Mouse (Mus musculus) Muller cell, postnatal 12 days (primary cell): ENCODE data around the gene Ano8.

Experiments
- DNase-seq: peaks from one replicate; pipeline ENCODE4 v3.0.0-alpha.2; 2015; ENCODE audit errors: inconsistent ontology term

The Ano8 gene

DNA sequence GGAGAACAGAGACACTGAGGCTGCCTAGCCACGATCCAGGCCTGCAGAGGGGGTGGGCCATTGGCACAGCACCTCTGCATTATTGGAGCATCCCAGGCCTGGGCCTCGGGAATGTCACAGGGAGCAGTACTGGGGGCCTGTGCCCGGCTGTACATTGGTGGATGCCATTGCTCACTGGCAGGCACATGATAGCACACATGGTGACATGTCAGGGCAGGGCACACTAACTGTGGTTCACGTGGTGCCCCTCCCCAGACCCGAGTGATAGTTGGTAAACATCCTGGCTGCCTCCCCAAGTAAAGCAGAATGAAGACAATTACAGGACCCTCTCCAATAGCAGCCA lies 14.9 kb downstream of the Ano8 start:
- no peak for DNase-seq

DNA sequence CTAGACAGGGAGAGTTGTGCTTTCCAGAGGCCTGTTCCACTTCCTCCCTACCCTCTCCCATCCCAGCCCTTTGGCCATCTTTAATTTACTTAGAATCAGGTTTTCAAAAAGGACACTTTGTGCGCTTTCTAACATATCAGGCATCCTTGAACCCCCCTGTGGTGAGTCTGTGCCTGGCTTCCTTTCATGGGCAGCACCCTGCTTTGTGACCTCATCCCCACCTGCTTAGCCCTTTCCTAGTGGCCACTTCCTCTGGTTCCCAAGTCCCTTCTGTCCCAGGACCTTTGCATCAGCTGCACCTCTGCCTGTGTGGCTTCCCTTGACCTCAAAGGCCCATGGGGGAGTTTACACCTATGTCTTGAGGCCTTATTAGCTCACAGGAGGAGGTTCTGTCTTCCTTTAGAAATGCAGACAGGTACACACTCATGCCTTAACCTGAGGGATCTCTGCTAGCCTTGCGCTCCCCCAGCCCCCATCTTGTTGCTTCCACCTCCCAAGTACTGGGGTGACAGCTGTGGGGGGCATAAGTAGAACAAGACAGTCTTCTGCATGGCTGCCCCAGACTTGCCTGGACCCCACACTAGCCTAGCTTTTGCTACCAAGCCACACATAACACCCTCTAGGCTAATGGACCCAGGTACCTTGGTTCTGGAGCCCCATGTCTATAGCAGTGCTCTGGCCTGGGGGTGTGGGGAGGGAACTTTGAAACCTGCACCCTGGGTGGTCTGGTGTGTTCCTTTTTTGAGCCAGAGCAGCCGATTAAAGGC lies 15.4 kb downstream of the Ano8 start:
- DNase-seq: no peak

DNA sequence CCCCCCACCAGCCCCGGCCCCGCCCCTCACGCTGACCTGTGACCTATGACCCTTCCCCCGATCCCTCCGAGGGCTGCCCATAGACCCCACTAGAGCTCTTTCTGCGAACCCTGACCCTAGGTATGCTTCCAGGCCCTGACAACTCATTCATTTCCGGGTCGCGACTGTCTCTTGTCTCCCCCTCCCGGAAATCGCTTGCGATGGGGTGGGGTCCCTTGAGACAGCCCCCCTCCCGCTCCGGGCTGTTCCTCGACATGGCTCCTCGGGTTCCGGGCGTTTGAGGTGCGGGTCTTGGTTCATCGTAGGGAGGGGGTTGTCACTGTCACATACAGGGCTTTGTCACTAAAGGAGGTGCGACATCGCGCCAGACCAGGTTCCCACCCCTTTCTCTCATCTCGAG lies 16.4 kb downstream of the Ano8 start:
- DNase-seq: peak; percentile 41

DNA sequence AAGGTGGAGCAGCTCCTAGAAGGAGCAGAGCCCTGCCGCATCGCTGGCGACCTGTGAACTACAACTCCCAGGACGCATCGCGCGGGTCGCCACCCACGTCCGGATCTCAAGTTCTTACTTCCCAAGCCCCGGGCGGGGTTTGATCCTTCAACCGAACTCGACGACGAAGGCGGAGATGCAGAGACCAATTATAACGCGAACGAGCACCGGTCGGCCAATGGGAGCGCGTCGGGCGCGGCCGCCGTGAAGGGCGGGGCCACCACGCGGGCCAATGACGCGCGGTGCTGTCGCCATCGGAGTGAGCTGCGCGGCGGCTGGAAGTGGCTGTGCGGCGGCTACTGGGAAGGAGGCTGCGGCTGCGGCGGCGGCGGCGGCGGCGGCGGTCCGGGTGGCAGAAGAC lies 16.8 kb downstream of the Ano8 start, which contains the start of gene Dda1:
Gene Dda1 (plus strand): TSS at position 284 of the 400 bp plus-strand sequence.
- DNase-seq: peak; percentile 99

DNA sequence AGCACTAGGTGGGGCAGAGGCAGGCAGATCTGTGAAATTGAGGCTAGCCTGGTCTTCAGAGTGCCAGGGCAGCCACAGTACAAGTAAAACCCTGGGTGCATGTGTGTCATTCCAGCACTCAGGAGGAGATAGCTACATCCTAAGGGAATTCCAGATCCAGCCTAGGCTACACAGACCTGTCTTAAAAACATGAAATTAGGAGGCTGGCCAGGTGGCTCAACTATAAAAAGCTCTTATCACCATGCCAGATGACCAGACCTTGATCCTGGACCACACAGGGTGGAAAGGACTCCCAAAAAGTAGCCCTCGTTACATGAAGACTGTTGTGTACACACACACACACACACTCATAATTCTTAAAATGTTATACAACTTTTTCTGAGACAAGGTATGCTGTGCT lies 17.8 kb downstream of the Ano8 start:
- DNase-seq: no peak

DNA sequence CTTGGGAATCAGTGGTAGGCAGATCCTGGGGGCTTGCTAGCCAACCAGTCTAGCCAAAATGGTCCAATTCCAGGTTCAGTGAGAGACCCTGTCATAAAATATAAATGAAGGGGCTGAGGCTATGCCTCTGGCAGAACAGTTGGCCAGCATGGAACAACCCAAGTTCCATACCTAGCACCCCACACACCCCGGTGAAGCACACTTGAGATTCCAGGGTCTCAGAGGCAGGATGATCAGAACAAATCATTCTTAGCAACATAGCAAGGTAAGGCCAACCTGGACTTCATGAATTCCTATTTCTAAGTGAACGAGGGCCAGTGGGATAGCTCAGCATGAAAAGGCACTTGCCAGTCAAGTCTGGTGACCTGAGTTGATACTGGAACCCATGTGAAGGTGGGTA lies 18.6 kb downstream of the Ano8 start:
- DNase-seq: no peak

- no peak for DNase-seq
These were observed 19.6 kb downstream of the Ano8 start for GRCm38 (mm10) chr8:71466198-71466597.

DNA sequence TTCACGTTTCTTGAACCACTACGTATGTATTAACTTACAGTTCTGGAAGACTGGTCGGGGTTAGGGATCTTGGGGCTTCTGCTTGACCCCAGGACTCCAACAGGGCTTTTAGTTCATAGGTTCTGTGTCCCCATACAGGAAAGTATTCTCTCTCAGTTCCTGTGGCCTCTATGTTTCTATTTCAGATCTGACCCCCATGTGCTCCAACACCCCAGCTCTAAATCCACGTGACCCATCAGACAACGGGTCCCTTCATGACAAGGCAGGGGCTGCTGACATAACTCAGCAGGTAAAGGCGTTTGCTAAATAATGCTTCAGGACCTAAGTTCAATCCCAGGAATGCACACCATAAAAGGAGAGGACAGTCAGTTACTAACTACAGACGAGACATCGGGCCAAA lies 20.0 kb downstream of the Ano8 start:
- DNase-seq: no peak

DNA sequence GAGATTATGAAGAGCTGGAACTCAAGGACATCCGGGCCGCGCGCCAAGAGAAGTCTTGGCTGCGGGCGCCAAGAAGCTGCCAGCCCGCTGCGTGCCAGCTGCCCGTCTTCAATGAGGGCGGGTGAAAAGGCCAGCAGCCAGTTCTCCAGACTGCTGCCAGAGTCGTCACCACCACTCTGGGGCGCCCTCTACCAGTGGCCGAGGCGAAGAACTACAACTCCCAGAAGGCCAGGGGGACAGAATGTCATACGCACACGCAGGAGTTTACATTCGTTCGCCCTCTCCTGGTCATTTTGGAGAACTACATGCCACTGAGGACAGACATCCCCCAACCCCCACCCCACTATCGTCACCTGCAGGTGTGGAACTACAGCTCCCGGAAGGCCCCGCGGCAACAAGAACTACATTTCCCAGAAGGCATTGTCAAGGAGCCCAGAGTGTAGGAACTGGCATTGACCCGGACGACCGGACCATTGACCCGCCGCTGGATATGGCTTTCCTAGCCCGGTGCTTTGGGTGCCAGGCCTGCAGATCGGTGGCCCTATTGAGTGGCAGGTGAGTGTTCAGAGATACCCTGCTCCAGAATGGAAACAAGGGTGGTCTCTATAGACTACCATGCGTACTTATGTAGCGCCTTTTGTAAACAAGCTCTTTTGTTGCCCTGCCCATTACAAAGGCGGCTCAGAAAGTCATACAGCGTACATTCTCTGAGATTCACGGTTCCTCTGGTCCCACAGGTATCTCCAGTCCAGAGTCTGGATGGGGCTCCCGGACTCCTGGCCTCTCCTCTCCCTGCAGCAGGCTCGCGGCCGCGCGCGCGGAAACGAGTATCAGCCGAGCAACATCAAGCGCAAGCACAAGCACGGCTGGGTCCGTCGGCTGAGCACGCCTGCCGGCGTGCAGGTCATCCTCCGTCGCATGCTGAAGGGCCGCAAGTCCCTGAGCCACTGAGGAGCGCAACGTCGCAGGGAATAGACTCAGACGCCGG lies 21.0 kb downstream of the Ano8 start, which contains the start of gene Mrpl34:
Gene Mrpl34 (plus strand): TSS at position 447 of the 988 bp plus-strand sequence.
- peak; percentile 100 for DNase-seq

- DNase-seq: peak; percentile 99
These were observed 22.4 kb downstream of the Ano8 start, which contains the start of gene Abhd8 for GRCm38 (mm10) chr8:71463188-71464033. Gene Abhd8 (minus strand): TSS chr8:71463655.

GRCm38 (mm10) chr8:71462786-71463185 lies 23.0 kb downstream of the Ano8 start:
- DNase-seq: peak; percentile 86

GRCm38 (mm10) chr8:71462191-71462590 lies 23.6 kb downstream of the Ano8 start:
- no peak for DNase-seq

- DNase-seq: no peak
These were observed 24.5 kb downstream of the Ano8 start for GRCm38 (mm10) chr8:71461152-71461840.

DNA sequence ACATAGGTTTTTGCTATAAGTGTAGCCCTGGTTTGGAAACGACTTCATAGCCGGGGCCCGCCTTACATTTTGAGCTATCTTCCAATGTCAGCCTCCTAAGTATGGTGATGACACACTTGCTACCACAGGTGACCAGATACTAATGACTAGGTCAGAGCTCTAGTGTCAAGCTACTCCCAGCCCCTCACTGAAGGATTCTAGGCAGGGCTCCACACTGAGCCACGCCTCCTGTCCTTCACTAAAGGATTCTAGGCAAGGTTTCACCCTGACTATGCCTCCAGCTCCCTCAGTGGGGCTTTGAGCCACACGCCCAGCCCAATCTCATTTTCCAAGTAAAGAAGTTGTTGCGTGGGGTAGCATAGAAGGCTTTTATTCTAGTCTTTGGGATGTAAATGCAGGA lies 25.0 kb downstream of the Ano8 start:
- no peak for DNase-seq

DNA sequence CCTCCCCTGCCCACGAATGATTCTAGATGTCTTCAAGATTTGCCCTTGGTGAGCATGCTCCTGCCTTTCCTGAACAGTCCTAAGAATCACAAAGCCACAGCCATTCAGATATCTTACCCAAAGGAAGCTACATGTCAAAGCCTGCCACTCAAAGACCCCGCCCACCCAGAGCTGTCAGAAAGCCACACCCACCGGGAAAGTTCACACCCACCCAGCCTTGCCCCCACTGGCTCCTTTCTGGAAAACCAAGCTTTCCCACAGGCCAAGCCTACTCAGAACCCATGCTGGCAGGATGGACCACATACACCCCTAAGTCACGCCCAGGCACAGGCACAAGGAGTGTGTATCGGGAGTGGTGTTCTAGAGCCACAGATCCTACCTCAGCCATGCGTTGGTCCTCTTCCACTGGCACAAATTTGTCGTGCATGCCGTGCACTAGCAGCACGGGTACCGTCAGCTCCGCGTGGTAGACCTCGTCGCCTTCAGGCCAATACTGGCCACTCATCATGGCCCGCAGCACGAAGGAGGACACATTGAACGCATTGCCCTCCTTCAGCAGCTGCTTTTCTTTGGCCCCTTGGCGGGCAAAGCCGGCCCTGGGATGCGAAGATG lies 28.0 kb downstream of the Ano8 start:
- DNase-seq: no peak

- DNase-seq: no peak
These were observed 28.9 kb downstream of the Ano8 start for GRCm38 (mm10) chr8:71456906-71457305.

- no peak for DNase-seq
These were observed 31.1 kb downstream of the Ano8 start for GRCm38 (mm10) chr8:71454668-71455067.

DNA sequence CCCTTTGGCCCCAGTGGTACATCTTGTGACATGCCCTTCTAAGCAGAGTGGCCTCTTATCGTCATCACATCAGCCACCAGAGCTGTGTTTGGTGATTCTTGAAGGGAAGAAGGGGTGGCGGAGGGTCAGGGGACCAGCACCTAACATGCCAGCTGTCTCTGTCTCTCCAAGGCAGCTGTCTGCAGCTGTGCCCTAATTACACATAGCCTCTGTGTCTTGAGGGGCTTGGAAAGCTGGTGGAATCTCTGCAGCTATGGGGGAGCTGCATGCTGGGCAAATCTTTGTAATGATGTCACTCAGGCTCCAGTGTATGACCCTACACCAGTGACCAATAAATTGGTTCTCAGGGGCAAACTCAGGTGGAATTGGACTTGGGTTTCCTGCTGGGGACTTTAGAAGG lies 33.1 kb downstream of the Ano8 start:
- no peak for DNase-seq

DNA sequence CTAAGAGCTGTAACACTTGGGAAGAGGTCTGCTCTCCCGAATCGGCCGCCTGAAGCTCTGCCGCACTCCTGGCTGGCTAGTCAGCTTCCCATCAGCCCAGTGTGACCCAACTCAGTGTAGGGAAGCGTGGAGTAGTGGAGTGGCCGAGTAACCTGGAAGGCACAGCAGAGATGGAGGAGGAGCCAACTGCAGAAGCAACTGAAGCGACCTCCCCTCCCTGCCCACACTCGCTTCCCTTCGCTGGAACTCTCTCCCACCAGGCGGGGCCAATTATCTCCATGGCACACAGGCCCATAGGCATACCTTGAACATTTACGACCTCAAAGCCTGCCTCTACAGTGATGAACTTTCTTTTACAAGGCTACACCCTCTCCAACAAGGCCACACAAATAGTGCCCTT lies 34.0 kb downstream of the Ano8 start:
- DNase-seq: no peak

DNA sequence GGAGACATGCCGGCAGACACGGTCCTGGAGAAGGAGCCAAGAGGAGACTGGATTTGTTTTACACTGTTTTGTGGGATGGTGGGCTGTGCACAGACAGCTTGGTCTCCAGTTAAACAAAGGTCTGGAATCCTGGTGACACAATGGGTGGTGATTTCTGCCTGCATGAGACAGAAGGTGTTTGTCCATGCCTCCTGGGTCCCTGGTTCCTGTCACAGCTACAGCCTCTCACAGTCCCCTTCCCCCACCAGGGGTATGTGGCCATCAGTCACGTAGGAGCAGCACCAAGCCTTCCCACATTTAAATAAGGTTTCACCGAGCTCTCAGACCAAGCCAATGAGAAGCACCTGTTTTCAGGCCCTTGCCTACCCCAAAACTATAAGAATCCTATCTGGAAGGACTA lies 34.4 kb downstream of the Ano8 start:
- DNase-seq: no peak

- no peak for DNase-seq
These were observed 40.7 kb downstream of the Ano8 start for GRCm38 (mm10) chr8:71445096-71445495.
